Mouse (Mus musculus) liver, adult 2 months (tissue): ENCODE data around the gene Nepn.

Experiments
- CTCF ChIP-seq: fragments of 200-500 bp; IDR thresholded peaks from 2 replicates; pipeline ENCODE4 v1.5.1; 2011; ENCODE audit warnings: low read depth, low read length, control low read depth
- POLR2A ChIP-seq: fragments of 200-500 bp; IDR thresholded peaks from 2 replicates; pipeline ENCODE4 v1.6.1; 2011; ENCODE audit warnings: low read length, control low read depth; ENCODE audit not compliant: insufficient read depth; ENCODE audit errors: extremely low read depth

DNA sequence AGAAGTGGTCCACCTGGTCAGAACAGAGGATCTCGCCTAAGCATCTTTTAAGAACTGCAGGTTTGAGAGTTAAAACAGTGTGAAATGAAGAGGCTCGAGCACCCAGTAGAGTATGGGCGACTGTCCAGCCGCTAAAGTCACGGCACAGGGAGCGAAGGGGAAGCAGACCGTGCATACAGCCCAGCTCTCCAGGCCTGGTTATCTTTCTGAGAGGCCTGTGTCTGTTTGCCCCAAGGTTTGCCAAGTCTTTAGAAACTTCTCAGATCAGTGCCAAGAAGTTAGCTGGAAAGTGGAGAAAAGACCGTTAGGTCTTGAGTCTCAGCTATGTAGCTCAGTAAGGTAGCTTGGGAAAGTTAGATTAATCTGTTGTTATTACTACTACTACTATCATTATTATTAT lies 46.1 kb downstream of the Nepn start:
- TF ChIP-seq POLR2A (no peak), CTCF (no peak)
